Comparison of ENCODE assay signal across 25 mouse cellular contexts in genomic region chr6:86305680-86306079, GRCm38 (mm10).
"Had no signal": no experiment of that assay in that cellular context is flagged by ENCODE, and none has a peak within 500 bp of the region (broad histone marks: within the 10 kb centered on the region; RNA-seq: fewer than 3 reads in every experiment).

No protein-coding gene starts in this region.

- ATAC-seq: midbrain, embryonic 13.5 days; midbrain, embryonic 16.5 days had no signal

- H3K27me3 ChIP-seq: kidney, embryonic 15.5 days; limb, embryonic 12.5 days; limb, embryonic 15.5 days; lung, embryonic 15.5 days; midbrain, embryonic 13.5 days; neural tube, embryonic 13.5 days; stomach, embryonic 15.5 days had no signal

- H3K4me1 ChIP-seq: kidney, embryonic 15.5 days; limb, embryonic 12.5 days; lung, embryonic 15.5 days; megakaryocyte, embryonic 14.5 days; midbrain, embryonic 13.5 days; neural tube, embryonic 13.5 days; stomach, embryonic 15.5 days had no signal

- H3K36me3 ChIP-seq: kidney, embryonic 15.5 days; limb, embryonic 12.5 days; limb, embryonic 15.5 days; lung, embryonic 15.5 days; midbrain, embryonic 10.5 days; midbrain, embryonic 13.5 days; neural tube, embryonic 13.5 days; stomach, embryonic 15.5 days had no signal

- H3K4me2 ChIP-seq: kidney, embryonic 15.5 days; limb, embryonic 12.5 days; limb, embryonic 15.5 days; lung, embryonic 15.5 days; midbrain, embryonic 13.5 days; neural tube, embryonic 13.5 days; stomach, embryonic 15.5 days had no signal

- H3K27ac ChIP-seq: kidney, embryonic 15.5 days; left cerebral cortex, adult 2 months; limb, embryonic 12.5 days; limb, embryonic 15.5 days; lung, embryonic 15.5 days; midbrain, embryonic 10.5 days; midbrain, embryonic 13.5 days; neural tube, embryonic 13.5 days; stomach, embryonic 15.5 days had no signal

- H3K9me3 ChIP-seq: kidney, embryonic 15.5 days; limb, embryonic 12.5 days; limb, embryonic 15.5 days; lung, embryonic 15.5 days; megakaryocyte, embryonic 14.5 days; midbrain, embryonic 10.5 days; midbrain, embryonic 13.5 days; neural tube, embryonic 13.5 days; stomach, embryonic 15.5 days had no signal

- H3K4me3 ChIP-seq: kidney, embryonic 15.5 days; left cerebral cortex, adult 2 months; limb, embryonic 12.5 days; limb, embryonic 15.5 days; lung, embryonic 15.5 days; megakaryocyte, embryonic 14.5 days; midbrain, embryonic 10.5 days; midbrain, embryonic 13.5 days; myocyte; neural tube, embryonic 13.5 days; stomach, embryonic 15.5 days had no signal

- DNase-seq: kidney, adult 11 months; kidney, adult 8-10 months; kidney, postnatal 10 days; kidney, postnatal 36 days; layer of hippocampus, postnatal 36 days; left cerebral cortex, postnatal 4 days; lung, adult 18-20 months; lung, postnatal 10 days; lung, postnatal 36 days; retina, postnatal 1 day; right cerebral cortex, postnatal 25 days; spleen, adult 18-20 months; thymus, postnatal 36 days had no signal

- H3K9ac ChIP-seq: kidney, embryonic 15.5 days; limb, embryonic 12.5 days; limb, embryonic 15.5 days; lung, embryonic 15.5 days; midbrain, embryonic 13.5 days; neural tube, embryonic 13.5 days; stomach, embryonic 15.5 days had no signal
